Mouse (Mus musculus): ENCODE data around the gene Brca1. TPM values are rescaled to one million over a fixed set of nuclear protein-coding genes. Genes with fewer than 3 reads are reported as not detected.
"Not testable (repeated sequence)": the region's sequence is repeated elsewhere in the genome, so short reads cannot be mapped to it uniquely, and the experiment has no call there.

Gene Brca1
- total RNA-seq, 2 experiments from 2014 or later = 1.2 to 1.7 TPM

DNA sequence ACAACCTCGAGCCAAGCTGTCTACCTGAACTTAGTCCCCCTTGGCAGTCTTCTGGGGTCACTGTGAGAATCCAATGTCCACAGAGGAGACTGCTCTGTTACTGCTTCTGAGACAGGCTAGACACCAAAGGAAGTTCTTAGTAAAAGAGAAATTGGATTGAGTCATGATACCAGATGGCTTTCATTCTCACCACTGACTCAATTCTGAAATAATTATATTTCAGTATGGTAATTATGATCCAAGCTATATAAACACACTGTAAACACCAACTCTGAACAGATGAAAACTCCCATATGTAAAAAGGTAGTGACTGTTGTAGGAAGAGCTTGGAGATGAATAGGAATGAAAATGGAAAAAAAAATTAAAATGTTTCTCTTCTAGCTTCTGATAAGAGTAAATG, 7.6 kb downstream of the Brca1 start:
- DNase-seq = no peak
- intact Hi-C loops (cut with DNase I) = no loop called here

DNA sequence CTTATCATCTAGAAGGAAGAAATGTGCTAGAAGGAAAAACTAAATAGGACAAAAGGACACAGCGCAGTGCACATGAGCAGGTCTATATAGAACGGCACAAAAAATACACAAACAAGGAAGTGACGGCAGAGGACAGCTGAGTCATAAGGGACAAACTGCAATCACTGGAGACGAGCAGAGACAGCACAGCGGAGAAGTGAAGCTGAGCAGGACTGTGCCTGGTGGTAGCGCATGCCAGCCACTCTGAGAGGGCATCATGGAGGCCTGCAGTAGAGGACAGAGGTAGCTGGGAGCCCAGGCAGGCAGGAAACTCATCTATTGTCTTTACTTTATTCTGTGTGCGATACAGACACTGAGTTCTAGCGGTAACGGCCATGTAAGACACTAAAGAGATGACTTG, 8.2 kb downstream of the Brca1 start:
- DNase-seq = no peak
- intact Hi-C loops (cut with DNase I) = no loop called here

DNA sequence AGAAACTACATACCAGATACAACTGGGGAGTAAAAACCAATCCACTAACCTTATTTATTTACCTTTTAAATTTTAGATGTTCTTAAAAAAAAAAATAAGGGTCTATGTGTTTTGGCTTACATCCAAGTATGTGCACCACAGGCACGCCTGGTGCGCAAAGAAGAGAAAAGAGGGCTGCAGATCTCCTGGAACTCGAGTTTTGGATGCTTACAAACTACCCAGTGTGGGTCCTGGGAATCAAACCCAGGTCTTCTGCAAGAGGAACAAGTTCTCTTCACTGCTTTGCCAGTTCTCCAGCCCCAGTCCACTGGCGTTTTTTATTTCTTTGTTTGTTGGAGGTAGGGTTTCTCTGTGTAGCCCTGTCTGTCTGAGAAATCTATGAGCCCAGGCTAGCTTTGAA, 25.1 kb downstream of the Brca1 start:
- no peak for DNase-seq
- intact Hi-C loops (cut with DNase I) = no loop called here

DNA sequence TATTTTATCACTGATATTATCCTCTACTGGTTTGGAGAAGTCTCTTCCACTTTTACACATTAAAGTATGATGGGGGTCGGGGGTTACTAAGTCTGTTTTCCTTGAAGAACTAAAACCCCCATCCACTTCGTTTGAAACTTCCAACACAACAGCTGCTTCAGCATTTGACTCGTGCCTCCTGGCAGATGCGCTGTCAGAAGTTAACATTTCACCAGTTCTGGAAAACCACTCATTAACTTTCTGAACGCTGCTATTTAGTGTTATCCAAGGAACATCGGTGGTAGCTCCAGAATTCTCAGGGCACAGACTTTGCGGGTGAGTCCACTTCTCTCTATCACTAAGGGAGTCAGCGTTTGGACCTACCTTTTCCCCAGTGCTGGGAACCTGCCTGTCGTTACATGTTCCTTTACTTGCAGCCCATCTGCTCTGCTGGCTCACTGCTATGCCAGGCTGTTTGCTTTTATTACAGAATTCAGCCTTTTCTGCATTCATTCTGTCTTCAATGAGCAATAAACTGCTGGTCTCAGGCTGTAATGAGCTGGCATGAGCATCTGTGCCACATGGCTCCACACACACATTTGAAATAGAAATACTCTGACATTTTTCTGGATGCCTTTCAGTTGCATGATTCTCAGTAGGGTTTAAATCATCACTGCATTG, 25.7 kb downstream of the Brca1 start:
- no peak for DNase-seq
- intact Hi-C loops (cut with DNase I) = no loop called here

DNA sequence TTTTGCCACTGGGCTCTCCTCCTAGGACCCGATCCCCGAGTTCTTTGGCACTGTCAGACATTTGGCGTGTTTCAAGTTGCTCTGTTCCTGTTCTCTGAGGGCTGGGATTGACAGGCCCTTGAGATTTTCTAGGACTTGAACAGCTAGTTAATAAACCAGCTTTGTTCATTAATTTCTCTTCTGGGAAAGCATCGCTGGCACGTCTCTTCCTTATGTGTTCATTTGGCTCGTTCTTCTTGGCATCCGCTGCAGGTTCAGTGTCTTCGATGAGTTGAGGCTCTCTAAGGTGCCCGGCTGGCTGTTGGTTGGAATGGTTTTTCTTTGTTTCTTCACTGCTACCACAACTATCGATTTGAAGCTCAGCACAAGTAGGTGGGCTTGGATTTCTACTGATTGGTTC, 26.7 kb downstream of the Brca1 start:
- intact Hi-C loops (cut with DNase I) = no loop called here
- DNase-seq = no peak

DNA sequence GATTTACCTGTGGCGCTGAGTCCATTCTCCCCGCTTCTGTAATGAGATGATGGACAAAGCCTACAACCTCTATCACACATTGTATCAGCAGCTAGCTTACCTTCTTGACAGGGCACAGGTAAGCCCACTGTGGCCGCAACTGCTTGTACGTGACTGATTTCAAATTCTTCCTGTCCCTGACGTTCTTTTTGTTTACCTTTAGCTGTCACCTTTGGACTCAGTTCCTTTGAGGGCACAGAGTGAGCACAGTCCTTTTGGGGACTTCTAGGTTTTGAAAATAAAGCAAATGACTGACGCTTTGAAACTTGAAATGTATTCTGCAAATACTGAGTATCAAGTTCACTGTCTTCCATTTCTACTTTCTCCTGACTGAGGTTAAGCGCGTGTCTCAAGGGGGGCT, 27.3 kb downstream of the Brca1 start:
- DNase-seq = no peak
- intact Hi-C loops (cut with DNase I) = no loop called here

DNA sequence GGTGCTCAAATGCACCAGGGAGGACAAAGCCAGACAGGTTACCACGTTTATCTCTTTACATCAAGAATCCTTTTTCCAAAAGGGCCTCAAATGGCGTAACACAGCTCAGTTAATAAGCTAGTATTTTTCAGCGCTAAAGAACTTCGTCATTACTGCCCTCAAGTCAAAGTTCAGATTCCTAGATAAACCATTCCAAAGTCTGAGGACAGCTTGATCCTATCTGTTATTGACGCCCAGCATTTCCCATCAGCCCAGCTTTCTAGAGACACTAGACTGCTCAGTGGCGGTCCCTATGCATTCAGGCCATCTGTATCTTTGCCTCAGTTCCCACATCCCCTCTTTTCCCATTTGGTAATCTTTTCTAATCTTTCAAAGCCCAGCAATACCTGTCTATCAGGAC, 32.4 kb downstream of the Brca1 start:
- DNase-seq = no peak
- intact Hi-C loops (cut with DNase I) = no loop called here

DNA sequence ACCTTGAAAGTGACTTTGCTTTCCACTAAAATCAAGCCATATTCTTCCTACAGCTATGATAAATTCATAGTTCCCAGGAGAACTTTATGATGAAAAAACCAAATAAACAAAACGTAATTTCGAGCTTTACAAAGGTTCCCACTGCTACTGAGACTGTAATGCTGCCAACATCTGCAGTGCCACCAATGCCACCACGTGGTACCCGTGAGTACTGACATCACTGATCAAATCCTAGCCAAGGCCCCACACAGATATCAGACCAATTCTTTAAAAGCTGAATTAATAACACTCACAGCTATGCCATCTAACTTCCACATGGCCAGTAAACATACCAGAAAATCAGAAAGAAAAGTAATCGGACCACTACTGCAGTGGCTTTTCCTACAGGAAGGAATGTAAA, 32.8 kb downstream of the Brca1 start:
- DNase-seq = no peak
- intact Hi-C loops (cut with DNase I) = no loop called here

DNA sequence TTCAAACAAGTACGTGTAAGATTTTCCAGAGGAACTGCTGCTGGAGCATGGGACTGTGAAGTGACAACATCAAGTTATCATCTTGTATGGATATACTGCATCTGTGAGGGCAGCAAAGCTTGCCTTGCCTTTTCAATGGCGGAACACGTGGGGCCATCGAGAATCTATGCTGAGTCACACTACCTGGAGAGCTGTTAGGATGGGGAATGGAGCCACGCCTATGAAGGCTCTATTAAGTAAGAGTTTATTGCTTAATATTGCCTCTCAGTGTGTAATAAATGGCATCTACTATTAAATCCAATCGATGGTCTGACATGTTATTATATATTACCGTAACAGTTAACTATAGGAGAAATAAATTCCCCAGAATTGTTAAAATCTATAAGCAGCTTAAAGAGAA, 44.7 kb downstream of the Brca1 start:
- DNase-seq = no peak
- intact Hi-C loops (cut with DNase I) = no loop called here

DNA sequence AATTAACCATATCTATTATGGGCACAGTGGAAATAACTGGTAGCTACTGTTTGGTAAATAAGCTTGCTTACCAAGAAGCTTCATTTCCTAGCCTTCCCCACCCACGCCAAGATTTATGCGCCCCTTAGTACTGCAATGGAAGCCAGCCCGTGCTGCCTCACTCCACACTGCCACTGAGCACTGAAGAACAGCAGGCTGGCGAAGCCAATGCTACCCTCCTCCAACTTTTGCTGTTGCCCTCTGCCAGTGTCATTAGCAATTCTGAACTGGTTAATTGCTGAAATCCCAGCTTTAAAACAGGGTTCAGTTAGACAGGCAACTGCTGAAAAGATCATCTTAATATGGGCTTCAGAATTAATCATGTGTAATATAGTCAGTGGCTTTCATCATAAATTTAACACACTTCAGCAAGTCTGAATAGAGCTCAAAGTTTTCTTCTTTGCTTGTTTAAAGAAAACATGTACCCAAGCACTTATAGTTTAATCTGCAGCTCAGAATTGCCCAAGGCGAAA, 45.4 kb downstream of the Brca1 start:
- no peak for DNase-seq
- intact Hi-C loops (cut with DNase I) = no loop called here

DNA sequence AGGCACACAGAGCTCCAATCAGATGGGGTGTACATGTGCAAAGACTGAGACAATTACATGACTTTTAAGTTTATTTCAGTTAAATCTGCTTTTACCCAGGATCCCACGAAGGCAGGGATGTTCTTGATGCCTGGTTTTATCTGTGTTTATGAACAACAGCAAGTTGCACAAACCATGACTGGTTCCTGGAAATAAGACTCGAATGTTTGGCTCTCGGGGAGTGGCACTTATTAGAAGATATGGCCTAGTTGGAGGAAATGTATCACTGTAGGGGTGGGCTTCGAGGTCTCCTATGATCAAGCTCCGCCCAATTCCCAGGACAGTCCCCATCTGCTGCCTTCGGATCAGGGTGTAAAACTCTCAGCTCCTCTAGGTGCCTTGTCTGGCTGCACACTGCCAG, 65.6 kb downstream of the Brca1 start:
- intact Hi-C loops (cut with DNase I) = no loop called here
- DNase-seq = no peak

DNA sequence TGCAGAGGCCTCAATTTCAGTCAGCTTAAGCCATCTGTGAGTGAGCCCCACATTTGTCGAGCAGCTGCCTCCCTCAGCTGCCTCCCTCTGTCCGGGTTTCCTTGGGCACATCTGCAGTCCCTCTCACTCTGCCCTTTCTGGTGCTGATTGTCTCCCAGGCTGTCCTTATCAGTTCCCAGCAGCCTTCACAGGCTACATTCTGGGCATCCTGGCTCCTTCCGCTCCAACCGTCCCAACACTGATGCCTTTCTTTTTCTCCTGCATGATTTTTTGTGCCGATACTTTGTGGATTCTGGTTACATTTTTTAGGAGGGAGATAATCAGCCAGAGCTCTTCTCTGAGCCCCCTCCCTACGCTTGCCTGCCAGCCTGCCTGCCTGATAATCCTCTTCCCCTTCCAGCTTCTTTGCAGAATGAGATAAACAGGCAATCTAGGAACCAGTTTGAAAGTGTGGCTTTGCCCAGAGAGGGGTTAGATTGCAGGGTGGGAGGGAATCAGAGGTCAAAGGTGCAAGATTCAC, 66.2 kb downstream of the Brca1 start:
- DNase-seq = no peak
- intact Hi-C loops (cut with DNase I) = no loop called here

DNA sequence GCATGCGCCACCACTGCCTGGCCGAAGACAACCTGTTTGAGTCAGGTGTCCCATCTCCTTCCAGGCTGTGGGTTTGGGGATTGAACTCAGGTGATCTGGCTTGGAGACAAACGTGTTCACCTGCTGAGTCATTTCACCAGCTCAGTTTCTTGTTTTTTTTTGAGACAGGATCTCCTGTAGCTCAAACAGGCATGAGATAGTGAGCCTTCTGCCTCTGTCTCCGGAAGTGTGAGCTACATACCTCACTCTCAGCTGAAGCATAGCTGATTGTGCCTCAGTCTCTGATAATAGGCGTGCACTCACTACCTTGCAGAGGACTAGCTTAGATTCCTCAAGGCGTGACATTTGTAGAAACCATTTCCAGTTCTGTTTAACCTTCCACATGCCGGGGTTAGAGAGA, 66.9 kb downstream of the Brca1 start:
- no peak for DNase-seq
- intact Hi-C loops (cut with DNase I) = no loop called here

DNA sequence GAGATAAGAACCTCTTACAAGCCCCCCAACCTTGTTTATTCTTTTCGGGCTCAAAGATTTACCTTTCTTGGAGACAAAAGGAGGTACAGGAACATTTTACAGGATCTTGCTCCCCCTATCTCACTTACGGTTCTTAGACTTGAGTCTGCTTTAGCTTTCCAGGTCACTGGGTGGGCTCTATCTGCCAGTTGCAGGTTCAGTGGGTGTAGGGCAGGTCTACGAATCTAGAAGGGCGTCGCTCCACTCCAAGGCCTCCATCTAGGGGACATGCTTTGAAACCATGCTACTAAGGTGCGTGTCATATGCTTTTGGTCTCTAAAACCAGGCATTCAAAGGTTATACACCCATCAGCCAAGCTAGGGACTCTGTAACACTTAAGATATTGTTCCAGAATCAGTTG, 67.5 kb downstream of the Brca1 start:
- intact Hi-C loops (cut with DNase I) = no loop called here
- no peak for DNase-seq

DNA sequence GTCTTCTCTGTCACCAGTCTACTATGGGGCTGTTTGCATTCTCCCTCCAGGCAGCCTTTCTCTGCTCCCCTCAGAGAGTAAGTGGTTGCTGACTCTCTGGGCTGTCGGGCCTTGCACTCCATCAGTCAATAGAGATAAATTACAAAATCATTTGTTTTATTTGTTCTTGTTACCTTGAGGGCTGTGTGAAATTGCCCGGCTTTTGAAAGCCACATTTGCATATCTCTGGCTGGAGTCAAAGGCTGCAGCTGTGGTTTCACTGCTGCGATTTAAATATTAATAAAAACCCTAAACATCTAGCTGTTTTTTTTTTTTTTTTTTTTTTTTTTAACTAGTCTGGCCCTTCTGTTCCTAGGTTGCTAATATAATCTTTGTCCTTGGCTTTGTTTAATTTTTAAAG, 68.0 kb downstream of the Brca1 start:
- intact Hi-C loops (cut with DNase I) = no loop called here
- no peak for DNase-seq

DNA sequence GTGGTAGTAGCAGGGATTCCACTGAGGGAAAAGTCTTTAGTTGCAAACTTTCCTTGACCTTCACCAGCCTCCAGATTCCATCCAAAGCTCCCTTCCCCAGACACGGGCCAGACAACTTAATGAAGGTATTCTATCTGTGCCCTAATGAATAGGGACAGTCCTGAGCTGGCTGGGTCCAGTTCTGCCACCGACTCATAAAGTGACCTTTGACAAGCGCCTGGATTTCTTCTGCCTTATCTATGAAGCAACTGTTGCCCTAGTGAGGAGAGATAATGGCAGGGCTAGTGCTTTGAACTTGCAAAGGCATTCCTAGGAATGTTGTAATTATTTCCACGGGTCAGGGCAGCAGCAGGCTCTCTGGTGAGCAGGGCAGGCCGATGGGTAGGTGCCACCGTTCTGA, 70.8 kb downstream of the Brca1 start:
- intact Hi-C loops (cut with DNase I) = no loop called here
- no peak for DNase-seq

DNA sequence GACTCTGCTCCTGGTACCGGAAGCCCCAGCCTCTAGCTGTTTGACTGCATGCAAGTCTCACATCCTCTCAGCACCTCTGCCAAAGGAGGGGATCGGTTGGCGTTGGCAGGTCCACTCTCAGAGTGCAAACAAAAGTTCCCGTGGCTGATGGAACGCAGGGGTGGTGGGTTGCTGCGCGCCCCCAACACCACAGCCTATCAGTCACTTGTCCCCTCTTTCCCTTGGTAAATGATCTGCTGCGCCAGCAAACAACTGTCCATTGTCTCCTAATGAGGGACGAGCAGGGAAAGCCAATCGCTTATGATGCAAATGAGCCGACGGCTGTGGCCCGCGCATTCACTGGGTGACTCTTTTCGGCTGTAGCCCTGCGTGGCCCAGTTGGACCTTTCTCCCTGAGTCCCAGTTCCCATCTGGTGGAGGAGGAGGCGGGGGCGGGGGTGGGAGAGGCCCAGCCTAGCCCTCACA, 72.6 kb downstream of the Brca1 start:
- intact Hi-C loops (cut with DNase I) = no loop called here
- DNase-seq = no peak

DNA sequence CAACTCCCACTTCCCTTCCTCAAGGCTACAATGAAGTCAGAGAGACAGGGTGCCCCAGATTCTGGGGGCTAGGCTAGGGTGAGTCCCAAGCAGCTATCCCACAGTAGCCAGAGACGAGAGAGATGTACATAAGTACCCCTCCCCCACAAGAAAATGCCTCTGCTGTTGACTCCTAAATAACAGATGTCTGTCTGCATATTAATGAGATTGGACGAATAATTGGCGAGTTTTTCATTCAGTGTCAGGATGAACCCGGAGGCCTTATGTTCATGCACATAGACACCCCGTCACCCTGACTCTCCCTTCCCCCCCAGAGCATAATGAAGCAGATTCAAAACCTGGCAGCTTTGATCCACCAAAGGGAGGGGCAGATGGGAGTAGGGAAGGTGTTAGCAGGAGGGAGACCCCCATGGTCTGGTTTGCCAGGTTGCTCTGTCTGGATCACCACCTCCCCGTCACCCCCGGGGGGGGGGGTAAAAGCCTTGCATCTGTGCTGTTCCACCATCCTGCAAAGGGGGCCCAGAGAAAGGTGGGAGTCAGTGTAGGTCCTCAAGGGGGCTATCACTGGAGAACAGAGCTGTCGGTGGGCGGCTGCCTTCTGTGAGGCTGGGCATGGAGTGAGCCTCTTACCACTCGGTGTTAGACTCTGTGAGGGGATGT, 74.1 kb downstream of the Brca1 start:
- intact Hi-C loops (cut with DNase I) = no loop called here

DNA sequence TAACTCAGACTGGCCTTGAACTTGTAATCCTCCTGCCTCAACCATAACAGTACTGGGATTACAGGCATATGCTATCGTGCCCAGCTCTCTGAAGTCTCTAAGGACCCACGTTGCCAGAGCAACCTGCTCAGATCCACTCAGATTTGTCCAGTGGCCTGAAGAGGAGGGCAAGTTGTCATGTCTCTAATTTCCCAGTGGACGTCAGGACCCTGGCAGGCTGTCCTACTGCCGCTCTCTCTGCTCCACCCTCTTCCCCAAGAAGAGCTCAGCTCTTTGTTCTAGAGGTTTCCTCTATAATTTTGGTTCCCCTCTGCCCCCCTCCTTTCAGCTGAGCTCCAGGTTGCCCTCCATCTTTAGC, 74.6 kb downstream of the Brca1 start:
- no peak for DNase-seq
- intact Hi-C loops (cut with DNase I) = no loop called here

More for the DNA sequence above, 74.1 kb downstream of the Brca1 start:
- no peak for DNase-seq

DNA sequence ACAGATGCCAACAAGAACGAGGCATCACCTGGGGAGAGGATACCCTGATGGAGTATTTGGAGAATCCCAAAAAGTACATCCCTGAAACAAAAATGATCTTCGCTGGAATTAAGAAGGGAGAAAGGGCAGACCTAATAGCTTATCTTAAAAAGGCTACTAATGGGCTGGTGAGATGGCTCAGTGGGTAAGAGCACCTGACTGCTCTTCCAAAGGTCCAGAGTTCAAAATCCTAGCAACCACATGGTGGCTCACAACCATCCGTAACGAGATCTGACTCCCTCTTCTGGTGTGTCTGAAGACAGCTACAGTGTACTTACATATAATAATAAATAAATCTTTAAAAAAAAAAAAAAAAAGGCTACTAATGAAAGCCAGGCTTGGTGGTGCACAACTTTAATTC, 75.4 kb downstream of the Brca1 start:
- intact Hi-C loops (cut with DNase I); DNase-seq: not testable (repeated sequence)

DNA sequence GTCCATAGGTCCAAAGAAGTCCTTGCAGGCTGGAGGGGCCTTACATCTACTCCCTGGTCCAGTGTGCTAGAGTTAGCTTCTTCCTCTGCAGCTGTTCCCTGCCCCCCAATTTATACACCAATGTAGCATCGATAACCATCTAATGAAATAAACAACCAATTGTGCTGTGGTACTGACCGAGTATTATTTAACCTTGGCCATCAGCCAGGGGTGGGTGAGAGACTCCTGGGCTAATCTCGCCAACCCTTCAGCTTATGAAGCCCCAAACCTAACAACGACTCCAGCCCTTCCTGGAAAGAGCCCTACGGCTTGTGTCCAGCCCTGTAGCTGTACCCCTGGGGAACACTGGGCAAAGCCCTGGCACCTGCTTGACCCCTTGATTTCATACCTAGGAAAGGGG, 77.5 kb downstream of the Brca1 start:
- no peak for DNase-seq
- intact Hi-C loops (cut with DNase I) = no loop called here

DNA sequence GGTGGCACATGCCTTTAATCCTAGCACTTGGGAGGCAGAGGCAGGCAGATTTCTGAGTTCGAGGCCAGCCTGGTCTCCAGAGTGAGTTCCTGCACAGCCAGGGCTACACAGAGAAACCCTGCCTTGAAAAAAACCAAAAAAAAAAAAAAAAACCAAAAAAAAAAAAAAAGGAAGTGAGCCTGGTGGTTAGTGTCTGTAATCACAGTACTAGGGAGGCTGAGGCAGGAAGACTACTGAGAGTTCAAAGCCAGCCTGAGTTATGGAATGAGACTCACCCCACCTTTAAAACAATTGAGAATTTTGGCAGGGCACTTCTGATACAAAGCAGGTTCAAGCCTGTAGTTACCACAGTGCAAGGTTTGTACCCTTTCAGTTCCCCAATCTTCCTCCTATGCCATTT, 78.1 kb downstream of the Brca1 start:
- intact Hi-C loops (cut with DNase I); DNase-seq: not testable (repeated sequence)
